Mouse (Mus musculus): ENCODE measurements around the gene Zkscan8. TPM values are rescaled to one million over a fixed set of nuclear protein-coding genes. Genes with fewer than 3 reads are reported as not detected.

Gene Zkscan8
- polyA plus RNA-seq (2012; ENCODE audit: low replicate concordance) = 3.4 and 5.8 TPM in 2 replicates

DNA sequence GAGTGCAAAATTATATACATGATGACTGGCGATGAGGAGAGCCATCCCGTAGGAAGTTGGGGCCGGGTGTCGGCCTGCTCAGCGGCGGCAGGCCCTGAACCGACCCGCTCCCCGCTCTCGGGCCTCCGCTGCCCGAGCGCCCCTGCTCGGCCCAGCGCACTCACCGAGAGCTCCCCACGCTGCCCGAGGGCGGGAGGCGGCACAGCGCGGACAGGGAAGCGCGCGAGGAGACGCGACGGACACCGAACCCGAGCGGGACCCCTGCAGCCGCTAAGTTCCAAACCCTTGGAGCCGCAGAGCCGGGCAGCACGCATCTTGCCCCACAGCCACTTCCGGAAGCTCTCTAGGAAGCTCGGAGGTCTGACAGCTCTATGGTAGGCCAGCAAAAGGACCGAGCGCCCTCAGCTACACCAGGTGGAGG, at the start of gene Zkscan8:
TSS of gene Zkscan8 (minus strand) at position 340 of the 421 bp plus-strand sequence.

DNA sequence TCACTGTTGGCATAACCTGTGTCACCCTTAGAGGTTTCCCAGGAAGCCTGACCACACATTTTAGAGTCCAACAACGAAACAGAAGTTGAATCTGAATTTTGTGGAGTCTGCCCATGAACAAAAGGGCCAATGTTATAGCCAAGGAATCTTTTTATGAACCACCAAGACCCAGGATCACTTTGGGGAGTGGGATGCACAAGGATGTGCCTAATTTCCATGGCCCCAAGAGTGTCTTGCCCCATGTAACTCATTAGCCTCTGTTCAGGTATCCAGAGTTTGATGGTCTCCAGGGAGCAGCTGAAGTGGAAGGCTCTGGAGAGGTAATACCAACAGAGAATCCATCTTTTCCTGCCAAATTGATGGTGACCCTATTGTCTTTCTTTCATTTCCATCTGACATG, 28.9 kb upstream of the Zkscan8 start, which contains the start of gene Olfr1535:
TSS of gene Olfr1535 (minus strand) at position 101 of the 400 bp plus-strand sequence.

DNA sequence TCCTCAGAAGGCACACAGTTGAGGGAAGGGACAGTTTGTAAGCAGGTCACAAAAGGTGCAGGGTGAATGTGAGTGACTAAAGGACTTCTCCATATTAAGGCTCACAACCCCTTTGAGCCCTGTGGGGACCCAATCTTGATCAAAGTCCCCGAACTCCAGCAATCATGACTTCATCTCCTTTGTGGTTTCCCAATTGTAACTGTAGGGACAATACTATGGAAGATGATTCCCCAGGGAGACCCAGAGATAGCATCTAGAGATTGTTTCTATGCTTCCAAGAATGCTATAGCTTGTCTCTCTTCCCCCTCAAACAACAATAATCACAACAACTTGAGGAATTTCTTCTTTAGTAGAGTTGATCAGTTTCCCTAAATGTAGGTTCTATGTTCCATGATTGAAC, 11.8 kb upstream of the Zkscan8 start, which contains the start of gene Olfr1366:
TSS of gene Olfr1366 (minus strand) at position 101 of the 400 bp plus-strand sequence.

DNA sequence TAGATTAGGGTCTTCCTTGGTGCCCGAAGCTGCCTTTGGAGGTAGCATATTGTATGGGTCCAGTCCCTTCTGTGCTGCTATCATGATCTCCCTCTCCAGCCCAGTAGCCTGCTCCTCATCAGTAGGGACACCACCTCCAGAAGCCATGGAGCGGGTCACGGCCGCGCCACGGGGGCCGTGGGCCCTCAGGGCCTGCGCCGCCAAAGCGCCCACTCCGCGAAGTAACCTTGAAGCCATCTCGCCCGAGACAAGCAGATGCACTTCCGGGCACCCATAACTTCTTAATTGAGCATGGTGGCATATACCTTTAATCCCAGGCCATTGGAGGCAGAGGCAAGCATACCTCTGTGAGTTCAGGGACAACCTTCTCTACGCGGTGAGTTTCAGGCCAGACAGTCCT, 29.7 kb downstream of the Zkscan8 start, which contains the start of gene Gm11273:
TSS of gene Gm11273 (minus strand) at position 237 of the 400 bp plus-strand sequence.

DNA sequence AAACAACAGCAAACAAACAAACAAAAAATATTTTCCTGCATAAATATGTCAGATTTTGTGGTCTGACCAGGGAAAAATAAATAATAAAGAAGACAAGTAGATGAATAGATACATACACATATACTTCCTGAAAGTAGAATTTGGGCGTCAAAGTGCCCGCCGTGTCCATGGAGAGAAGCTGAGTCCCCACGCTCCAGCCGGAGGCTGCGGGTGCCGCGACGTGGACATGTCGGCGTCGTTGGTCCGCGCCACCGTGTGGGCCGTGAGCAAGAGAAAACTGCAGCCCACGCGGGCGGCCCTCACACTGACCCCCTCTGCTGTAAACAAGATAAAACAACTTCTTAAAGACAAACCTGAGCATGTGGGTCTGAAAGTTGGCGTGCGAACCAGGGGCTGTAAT, 35.8 kb downstream of the Zkscan8 start, which contains the start of gene AK157302:
TSS of gene AK157302 (plus strand) at position 144 of the 400 bp plus-strand sequence.

DNA sequence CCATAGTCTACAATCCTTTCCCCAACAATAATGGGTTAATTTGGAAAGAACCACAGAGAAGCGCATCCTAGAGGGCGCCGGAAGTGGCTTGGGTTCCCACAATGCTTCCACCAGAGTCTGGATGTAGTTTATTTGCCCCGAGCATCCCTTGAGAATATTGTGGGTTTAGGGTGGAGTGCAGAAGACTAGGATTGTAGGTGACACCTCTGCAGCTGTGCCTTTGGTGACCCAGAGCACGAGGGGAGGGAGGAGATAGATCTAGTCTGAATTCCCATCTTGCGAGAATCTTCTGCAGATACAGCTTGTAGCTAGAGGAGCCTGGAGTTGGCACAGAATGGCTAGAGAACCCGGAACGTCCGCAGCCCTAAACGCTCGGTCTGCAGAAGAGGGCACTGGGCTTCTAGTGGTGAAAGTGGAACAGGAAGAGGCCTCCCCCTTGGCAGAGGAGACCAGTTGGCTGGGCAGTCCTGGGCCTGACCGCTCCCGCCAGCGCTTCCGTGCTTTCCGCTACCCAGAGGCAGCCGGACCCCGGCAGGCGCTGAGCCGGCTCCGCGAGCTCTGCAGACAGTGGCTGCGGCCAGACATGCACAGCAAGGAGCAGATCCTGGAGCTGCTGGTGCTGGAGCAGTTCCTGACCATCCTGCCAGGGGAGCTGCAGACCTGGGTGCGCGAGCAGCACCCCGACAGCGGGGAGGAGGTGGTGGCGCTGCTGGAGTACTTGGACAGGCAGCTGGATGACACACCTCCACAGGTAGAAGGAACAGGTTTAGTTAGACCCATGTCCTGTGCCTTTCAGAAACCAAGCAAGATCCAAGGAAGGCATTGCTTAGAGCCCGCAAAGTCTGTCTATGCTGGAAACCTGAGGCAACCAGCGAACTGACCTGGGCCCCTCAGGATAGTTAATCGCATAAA, 51.9 kb downstream of the Zkscan8 start, which contains the start of the genes Zkscan4 and Gm10065:
TSS of gene Zkscan4 (plus strand) at position 149 of the 912 bp plus-strand sequence.
TSS of gene Gm10065 (minus strand) at position 683 of the 912 bp plus-strand sequence.

DNA sequence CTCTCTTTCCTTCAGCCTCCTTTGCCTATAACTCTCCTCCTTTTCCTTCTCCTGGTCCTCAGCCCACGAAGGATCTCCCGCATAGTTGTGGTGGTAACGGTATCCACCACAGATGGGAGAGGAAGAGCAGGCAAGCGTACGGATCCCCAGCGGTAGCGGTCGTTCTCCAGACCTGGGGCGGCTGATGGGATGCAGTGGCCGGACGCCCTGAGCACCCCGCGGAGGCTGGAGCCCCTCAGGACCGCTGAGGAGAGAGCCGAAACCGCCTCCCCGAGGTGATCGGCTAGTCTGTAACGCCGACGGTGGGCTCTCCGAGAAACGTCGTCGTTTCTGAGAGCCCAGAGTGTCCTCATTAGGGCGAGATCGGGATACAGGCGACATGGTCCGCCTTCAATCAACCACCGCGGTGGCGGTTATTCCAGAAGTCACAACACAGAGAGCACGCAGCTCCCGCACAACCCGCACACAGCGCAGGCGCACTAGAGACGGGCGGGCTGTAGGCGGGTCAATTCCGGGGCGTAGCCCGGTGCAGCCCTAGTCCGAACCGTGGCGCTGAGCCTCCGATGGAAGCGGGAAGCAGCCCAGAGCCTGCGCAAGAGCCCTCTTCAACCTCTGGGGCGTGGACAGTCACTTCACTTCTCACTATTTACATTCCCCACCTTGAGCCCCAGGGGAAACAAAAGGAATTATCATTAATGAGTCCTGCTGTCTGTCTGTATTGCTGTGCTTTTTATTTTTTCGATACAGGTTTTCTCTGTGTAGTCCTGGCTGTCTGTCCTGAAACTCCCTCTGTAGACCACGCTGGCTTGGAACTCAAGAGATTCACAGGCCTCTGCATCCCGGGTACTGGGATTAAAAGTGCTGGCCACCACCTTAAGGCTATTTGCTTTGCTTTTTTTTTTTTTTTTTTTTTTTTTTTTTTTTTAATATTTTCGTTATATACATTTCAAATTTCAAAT, 62.6 kb downstream of the Zkscan8 start, which contains the start of gene Nkapl:
TSS of gene Nkapl (minus strand) at position 449 of the 959 bp plus-strand sequence.

Other genes starting within 250 kb of the Zkscan8 start
- not detected in 2 replicates for gene Gpx5, start 238.4 kb downstream of the Zkscan8 start, polyA plus RNA-seq (2012; ENCODE audit: low replicate concordance)
- not detected in 2 replicates for gene Gpx6, start 219.0 kb downstream of the Zkscan8 start, polyA plus RNA-seq (2012; ENCODE audit: low replicate concordance)
- not detected in 2 replicates for gene Olfr1367, start 184.2 kb downstream of the Zkscan8 start, polyA plus RNA-seq (2012; ENCODE audit: low replicate concordance)
- gene Zscan12, start 168.3 kb downstream of the Zkscan8 start, polyA plus RNA-seq (2012; ENCODE audit: low replicate concordance) = 0.94 and 0.97 TPM in 2 replicates
- 6.9 and 8.3 TPM in 2 replicates for gene Zkscan3, start 128.4 kb downstream of the Zkscan8 start, polyA plus RNA-seq (2012; ENCODE audit: low replicate concordance)
- 0.19 TPM in 1 of 2 replicates, not detected in the other for gene Pgbd1, start 90.1 kb downstream of the Zkscan8 start, polyA plus RNA-seq (2012; ENCODE audit: low replicate concordance)
- 7.6 and 8.1 TPM in 2 replicates for gene Zscan26, start 77.4 kb downstream of the Zkscan8 start, polyA plus RNA-seq (2012; ENCODE audit: low replicate concordance)
- 0.65 and 1.1 TPM in 2 replicates for gene Nkapl, start 62.6 kb downstream of the Zkscan8 start, polyA plus RNA-seq (2012; ENCODE audit: low replicate concordance)
- 0.07 TPM in 1 of 2 replicates, not detected in the other for gene Zkscan4, start 52.2 kb downstream of the Zkscan8 start, polyA plus RNA-seq (2012; ENCODE audit: low replicate concordance)
- gene Gm10065, start 51.7 kb downstream of the Zkscan8 start, polyA plus RNA-seq (2012; ENCODE audit: low replicate concordance) = not detected in 2 replicates
- 0.21 and 0.27 TPM in 2 replicates for gene AK157302, start 35.9 kb downstream of the Zkscan8 start, polyA plus RNA-seq (2012; ENCODE audit: low replicate concordance)
- gene Gm11273, start 29.7 kb downstream of the Zkscan8 start, polyA plus RNA-seq (2012; ENCODE audit: low replicate concordance) = 5.8 and 7.5 TPM in 2 replicates
- gene Olfr1366, start 11.7 kb upstream of the Zkscan8 start, polyA plus RNA-seq (2012; ENCODE audit: low replicate concordance) = not detected in 2 replicates
- gene Olfr1535, start 28.8 kb upstream of the Zkscan8 start, polyA plus RNA-seq (2012; ENCODE audit: low replicate concordance) = not detected in 2 replicates
- gene Olfr1364, start 50.6 kb upstream of the Zkscan8 start, polyA plus RNA-seq (2012; ENCODE audit: low replicate concordance) = not detected in 2 replicates
- not detected in 2 replicates for gene Olfr1362, start 82.9 kb upstream of the Zkscan8 start, polyA plus RNA-seq (2012; ENCODE audit: low replicate concordance)
- gene Olfr11, start 111.4 kb upstream of the Zkscan8 start, polyA plus RNA-seq (2012; ENCODE audit: low replicate concordance) = not detected in 2 replicates
- not detected in 2 replicates for gene Olfr1361, start 132.3 kb upstream of the Zkscan8 start, polyA plus RNA-seq (2012; ENCODE audit: low replicate concordance)
- gene Olfr1360, start 146.3 kb upstream of the Zkscan8 start, polyA plus RNA-seq (2012; ENCODE audit: low replicate concordance) = not detected in 2 replicates
- gene Olfr1359, start 167.0 kb upstream of the Zkscan8 start, polyA plus RNA-seq (2012; ENCODE audit: low replicate concordance) = not detected in 2 replicates
- gene Hist1h2bl, start 185.0 kb upstream of the Zkscan8 start, polyA plus RNA-seq (2012; ENCODE audit: low replicate concordance) = 2.0 TPM in 1 of 2 replicates, not detected in the other
- gene Hist1h2ai, start 185.3 kb upstream of the Zkscan8 start, polyA plus RNA-seq (2012; ENCODE audit: low replicate concordance) = 11.2 and 13.3 TPM in 2 replicates
- 20.5 and 29.9 TPM in 2 replicates for gene Hist1h3h, start 186.5 kb upstream of the Zkscan8 start, polyA plus RNA-seq (2012; ENCODE audit: low replicate concordance)
- gene Hist1h2bm, start 190.9 kb upstream of the Zkscan8 start, polyA plus RNA-seq (2012; ENCODE audit: low replicate concordance) = 0.85 and 0.91 TPM in 2 replicates
- gene Hist1h4j, start 203.9 kb upstream of the Zkscan8 start, polyA plus RNA-seq (2012; ENCODE audit: low replicate concordance) = 0.72 and 1.6 TPM in 2 replicates
- 10.5 and 30.0 TPM in 2 replicates for gene Hist1h4k, start 219.4 kb upstream of the Zkscan8 start, polyA plus RNA-seq (2012; ENCODE audit: low replicate concordance)
- 17.5 and 23.9 TPM in 2 replicates for gene Hist1h2ak, start 222.7 kb upstream of the Zkscan8 start, polyA plus RNA-seq (2012; ENCODE audit: low replicate concordance)
- gene Hist1h2bn, start 223.0 kb upstream of the Zkscan8 start, polyA plus RNA-seq (2012; ENCODE audit: low replicate concordance) = 0.92 TPM in 1 of 2 replicates, not detected in the other
- 4.1 TPM in 1 of 2 replicates, not detected in the other for gene Hist1h1b, start 249.5 kb upstream of the Zkscan8 start, polyA plus RNA-seq (2012; ENCODE audit: low replicate concordance)